Mouse (Mus musculus) megakaryocyte, embryonic 14.5 days (primary cell): ENCODE results near the gene Rapgef5.

ENCODE experiments used
- FLI1 ChIP-seq: IDR thresholded peaks from 2 replicates; pipeline ENCODE4 v1.6.1; 2012; ENCODE audit warnings: low read length, inconsistent platforms, mixed read lengths
- GATA1 ChIP-seq: IDR thresholded peaks from 3 replicates; pipeline ENCODE4 v1.6.1; 2012; ENCODE audit warnings: mixed read lengths, low read length, inconsistent platforms, borderline replicate concordance

- TF ChIP-seq GATA1 (no peak), FLI1 (no peak)
Measured at GRCm38 (mm10) chr12:117545277-117545676, 29.0 kb downstream of the Rapgef5 start.
